Mouse (Mus musculus): ENCODE results near the gene Cftr.
A peak's percentile ranks its signal among the peaks of the same experiment; 100 is the strongest.

Gene Cftr

DNA sequence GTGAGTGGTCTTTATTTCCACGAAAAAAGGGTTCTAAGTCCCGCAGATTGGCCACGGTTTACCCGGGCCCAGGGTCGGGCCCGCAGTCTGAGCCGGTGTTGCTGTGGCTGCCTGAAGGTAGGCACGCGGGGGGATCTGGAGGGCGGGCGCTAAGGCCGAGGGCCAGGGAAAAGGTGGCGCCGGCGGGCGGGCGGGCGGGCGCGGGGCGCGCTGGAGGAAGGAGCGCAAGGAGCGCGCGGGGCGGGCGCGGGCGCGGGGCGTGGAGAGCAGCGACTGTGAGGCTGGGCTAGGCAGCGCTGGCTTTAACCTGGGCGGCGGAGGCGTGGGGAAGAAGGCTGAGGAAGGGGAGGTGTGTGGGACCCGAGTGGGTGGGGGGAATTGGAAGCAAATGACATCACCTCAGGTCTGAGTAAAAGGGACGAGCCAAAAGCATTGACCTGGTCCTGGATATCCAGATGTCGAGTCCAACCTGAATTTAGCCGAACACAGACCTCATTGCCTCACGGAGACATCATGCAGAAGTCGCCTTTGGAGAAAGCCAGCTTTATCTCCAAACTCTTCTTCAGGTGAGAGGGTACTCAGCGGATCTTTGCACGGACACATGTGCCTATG lies at the start of gene Cftr:
Gene Cftr (plus strand): TSS at position 377 of the 612 bp plus-strand sequence.
- peak; percentile 10 for DNase-seq

DNA sequence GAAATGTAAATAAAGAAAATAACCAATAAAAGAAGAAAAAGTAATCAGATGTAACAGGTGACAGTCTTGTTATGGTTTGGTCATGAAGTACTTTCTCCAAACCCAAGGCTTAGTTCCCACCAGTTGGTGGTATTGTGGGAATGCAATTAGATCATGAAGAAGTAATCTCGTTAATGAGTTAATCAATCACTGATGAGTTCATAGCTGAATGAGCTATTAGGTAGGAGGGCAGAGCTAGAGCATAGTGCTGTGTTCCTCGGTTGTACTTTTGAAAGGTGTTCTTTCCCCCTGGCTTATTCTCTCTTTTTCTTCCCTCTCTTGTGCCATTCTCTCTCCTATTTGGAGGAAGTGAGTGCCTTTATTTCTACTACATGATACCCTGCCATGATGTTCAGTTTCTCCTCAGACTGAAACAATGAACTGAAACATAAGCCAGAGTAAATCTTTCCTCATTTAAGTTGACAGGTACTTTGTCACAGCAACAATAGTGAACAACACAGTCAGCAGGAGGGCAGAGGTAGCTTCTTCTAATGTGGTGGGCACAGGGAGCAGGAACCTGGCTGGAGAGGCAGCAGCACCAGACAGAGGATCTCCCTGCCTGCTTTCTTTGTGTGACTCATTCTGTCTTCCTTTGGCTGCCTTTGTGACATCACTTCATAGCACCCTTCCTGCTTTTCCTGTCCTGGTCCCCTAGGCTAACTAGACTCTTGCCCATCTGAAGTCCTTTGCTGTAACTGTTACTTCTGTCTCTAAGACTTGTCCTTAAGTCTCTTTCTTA lies 43.1 kb upstream of the Cftr start:
- no peak for DNase-seq

DNA sequence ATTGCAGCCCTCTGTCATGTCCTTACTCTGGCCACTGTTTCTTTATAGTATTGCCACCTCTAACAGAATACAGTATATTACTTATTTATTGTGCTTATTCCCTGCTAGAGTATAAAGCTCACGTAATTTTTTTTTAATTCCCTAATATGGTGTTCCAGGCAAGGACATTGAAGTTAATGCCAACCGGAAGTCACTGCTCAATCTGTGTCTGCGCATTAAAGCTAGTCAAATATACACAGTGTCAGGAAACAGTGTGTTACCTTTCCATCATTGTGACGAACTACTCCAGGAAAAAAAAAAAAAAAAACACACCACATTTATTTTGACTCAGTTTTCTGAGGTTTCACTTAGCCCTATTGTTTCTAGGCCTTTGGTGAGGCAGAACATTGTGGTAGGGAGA lies 42.4 kb upstream of the Cftr start:
- no peak for DNase-seq

DNA sequence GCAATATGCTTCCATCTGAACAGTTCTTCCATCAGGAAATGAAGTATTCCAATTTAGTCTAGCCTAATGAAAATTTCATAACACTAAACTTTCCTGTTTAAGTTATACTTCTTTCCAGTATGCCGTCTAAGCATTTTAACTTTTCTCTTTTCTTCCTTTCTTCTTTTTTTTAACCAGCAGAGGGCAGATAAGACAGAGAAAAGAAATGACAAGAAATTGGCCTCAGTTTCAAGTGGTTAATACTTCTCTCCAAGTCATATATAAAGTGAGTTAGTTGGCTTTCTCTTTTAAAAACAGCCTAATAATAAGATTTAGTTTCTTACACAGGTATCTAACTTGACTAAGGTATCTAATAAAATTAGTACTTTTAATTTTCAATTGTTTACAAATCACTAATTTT lies 35.2 kb upstream of the Cftr start:
- no peak for DNase-seq

DNA sequence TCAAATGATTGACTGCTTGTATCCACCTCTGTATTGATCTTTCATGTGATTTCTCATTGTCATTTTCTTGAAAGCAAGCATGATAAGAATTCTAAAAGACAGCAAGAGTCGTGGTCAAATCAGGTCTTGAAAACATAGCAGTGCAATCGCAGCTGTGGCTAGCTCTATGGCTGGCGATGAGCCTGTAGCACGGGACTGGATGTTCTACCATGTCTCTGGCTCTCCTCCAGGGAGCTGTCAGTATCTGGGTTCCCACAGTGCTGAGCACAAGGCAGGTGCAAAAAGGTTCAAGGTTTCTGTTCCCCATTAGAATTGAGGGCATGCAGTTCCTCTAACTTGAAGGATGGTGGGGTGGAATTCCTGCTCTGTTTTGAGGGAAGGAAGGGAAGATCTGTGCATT lies 17.5 kb upstream of the Cftr start:
- no peak for DNase-seq

DNA sequence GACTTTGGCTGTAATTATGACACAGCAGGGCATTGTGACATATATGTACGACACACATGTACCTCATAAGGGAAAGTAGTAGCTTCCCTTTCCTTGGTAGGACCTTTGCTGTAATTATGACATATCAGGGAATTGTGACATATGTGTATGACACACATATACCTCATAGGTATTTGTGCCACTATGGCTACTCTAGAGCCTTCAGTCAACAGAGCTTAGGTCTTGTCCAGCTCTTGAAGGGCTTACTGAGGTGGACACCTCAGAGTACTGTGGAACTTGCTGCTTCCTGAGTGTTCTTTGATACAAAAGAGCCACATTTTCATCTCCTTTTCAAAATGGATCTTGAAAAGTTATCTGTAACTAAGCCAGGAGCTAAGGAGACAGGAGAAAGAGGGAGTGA lies 869 bp upstream of the Cftr start:
- no peak for DNase-seq

DNA sequence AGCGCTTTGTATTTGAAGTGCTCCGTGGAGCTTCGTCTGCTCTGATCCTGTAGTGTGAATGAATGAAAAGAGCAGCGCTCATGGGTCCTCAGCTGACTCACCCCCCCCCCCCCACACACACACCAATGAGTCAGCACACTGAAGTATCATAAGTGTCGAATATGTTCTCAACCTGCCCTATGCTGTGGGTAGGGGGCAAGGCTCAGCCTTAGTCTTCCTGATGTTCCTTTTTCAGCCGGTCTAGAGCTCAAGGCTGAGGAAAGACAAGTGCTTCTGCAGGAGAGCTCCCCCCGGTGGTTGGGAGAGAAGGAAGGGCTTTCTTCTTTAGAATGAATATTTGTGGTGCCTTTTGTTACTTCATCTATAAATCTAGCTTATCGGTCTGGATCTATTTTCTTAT lies 1.1 kb downstream of the Cftr start:
- peak; percentile 35 for DNase-seq

DNA sequence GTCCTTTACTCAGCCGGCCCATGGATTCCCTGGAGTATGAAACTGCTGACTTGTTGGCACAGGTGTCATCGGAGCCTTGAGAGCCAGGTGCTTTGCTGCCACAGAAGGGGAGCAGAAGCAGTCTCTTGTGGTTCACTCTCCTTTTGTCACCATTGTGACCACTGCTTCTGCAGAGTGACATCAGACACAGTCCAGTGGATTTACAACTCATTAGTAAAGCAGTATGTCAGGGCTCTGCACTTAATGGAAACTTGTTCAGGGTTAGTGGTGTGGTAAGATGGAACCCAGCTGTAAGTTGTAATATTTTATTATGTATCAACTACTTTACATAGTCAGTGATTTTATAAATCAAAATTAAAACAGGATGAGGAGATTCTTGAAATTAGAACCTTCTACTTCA lies 7.0 kb downstream of the Cftr start:
- no peak for DNase-seq

DNA sequence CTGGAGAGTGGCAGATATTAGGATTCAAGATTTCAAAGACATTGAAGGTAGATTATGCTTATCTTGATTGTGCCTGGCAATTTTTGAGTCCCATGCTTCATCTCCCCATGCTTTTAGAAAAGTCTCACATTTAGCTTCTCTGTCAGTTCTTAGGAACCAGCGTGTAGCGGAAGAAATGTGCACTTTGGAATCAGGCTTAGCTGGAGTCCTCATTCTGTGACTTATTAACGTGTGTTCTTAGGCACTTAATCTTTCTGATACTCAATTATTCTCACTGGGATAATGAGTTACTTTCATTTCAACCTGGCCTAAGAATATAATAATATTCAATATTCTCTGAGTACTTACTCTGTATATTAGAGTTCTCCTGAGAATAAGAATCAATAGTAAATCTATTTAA lies 10.2 kb downstream of the Cftr start:
- DNase-seq: no peak

DNA sequence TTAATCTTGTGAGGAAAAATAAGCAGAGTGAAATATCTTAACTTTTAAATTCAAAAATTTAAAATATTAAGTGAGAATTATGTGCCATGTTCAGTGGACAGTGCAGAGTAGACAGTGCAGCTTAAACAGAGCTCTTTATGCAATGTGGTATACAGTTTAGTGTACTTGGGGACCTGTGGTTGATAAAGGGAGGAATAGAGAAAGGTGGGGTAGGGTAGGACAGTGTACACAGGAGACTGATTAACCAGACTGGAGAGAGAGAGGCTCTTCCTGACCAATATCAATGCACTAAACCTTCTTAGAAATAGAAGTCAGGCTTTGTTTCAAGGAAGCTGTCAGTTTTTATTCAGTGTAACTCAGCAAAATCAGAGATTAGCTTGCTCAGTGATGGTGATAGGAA lies 12.4 kb downstream of the Cftr start:
- DNase-seq: no peak

DNA sequence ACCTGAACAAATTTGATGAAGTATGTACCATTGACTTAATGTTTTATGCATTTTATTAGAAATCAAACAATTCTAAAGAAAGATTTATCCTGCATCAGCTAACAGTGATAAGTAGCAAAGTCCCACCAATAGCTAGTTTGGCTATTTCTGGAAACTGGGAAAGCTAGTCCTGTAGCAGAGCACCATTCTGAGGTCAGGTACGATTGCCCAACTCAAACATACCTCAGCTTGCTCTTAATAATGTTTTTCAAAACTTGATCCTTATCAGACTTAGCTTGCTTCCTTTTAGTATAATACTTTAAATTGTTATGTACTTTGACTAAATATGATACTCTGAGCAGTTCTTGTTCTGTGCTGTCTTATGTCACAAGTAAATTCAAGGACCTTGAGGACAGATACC lies 50.2 kb downstream of the Cftr start:
- DNase-seq: no peak

DNA sequence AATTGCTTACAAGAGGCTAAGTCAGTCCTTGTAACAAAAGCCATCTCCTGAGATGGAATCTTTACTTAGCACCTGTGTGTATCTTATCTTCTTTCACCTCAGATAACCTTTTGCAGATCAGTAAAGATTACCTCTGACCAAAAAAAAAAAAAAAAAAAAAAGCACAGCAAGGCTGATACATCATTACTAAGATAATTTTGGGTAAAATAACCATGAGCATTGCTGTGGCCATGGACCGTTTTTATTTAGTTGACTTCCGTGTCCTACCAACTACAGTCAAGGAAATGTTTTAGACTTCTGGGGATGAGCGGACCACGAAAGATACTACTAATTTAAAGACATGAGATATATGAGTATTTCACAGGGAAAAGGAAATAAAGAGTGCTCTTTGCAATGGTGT lies 52.7 kb downstream of the Cftr start:
- no peak for DNase-seq

DNA sequence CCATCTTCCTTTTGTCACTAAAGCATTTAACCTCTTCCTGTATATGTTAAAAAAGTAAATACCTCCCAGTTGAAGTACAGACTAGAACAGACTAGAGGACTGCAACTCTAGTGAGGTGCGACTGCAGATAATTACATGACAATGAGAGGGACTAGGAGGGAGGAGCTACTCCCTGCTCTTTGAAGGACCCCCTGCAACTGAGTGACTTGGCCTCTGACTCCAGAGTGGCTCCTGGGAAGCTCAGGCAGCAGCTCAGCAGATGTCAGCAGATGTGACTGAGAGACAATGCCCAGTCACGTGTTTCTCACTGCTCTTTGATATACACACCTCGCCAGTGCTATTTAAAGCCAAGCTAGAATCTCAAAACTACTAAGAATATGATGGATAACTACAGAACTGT lies 54.7 kb downstream of the Cftr start:
- no peak for DNase-seq

DNA sequence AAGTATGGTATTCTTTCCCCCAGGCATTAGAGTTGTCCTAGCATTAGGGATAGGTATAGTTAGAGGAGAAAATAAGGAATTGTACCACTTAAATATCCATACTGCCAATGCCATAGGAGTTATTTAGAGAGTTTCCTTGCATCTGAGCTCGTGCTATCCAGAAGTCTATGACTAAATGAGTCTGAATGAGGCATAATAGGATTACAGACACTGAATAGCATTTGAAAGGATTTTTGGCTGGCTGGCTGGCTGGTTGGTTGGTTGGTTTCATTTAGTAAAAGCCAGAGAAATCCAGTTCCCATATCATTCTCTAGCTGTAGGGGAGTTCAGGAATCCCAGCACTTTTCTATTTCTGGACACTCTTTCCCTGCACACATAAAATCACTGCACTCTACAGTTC lies 76.0 kb downstream of the Cftr start:
- no peak for DNase-seq

DNA sequence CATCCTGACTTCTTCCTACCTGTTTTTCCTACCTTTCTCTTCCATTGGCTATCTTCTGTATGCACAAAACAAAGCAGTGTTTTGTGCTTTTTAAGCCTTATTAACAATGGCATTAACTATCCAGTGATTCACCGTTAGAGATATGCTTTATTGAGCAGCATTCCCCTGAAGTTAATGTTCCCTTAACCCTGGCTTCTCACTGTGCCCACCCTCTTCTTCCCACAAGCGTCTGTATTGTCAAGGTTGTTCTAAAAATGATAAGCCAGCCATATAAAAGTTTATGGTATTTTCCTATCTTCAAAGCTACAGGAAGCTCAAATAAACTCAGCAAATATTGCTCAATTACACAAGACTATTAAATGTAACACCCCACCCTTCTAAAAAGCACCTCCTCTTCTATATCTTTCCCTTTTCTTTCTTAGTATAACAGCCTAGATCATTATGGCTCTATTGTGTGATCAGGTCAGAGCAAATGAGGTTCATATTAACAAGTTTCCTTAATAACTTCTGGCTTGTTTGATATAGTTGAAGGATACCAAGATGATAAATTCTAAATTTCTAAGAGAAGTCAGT lies 77.5 kb downstream of the Cftr start:
- no peak for DNase-seq

DNA sequence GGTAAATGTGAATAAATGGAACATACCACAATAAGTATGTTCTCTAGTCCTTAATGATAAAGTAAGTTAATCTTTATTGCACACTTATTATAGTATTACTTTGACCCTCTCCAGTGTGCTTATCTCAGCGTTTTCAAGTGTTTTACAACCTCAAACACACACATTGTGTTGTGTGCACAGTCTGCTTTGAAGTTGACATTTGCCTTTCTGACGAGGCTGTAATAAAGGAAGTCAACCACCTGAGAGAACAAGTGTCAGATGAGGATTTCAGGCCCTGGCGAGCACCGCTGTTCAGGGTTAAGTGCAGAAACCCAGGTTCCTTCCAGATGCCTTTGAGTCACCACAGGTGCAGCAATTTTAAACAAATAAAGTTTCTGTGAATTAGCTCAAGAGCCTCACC lies 78.0 kb downstream of the Cftr start:
- DNase-seq: no peak

DNA sequence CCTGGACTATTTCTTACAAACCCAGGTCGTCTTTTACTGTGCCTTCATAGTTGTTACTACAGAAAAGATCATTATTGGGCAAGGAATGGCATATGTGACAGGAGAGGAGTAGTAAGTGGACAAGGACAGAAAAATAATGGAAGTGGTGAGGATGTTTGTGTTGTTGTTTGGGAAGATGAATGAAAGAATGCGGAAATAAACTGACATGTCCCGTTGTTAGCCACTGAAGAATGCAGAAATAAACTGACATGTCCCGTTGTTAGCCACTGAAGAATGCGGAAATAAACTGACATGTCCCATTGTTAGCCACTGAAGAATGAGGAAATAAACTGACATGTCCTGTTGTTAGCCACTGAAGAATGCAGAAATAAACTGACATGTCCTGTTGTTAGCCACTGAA lies 84.1 kb downstream of the Cftr start:
- no peak for DNase-seq

DNA sequence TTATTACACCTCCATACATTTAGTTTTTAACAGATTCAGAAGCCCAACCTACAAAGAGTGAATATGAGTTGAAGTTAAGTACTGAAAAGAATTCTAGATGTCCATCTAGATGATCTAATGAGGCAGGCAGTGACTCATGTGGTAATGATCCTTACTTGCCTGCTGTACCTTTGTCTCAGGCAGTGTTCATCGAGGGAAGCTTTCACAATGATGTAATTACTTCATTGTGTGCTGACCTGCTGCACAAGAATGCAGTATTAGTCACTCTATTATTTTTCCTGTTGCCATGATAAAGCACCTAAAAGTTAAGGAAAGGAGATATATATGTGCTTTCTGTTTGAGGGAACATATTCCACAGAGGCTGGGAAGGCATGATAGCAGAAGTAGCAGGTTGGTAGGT lies 100.5 kb downstream of the Cftr start:
- no peak for DNase-seq

DNA sequence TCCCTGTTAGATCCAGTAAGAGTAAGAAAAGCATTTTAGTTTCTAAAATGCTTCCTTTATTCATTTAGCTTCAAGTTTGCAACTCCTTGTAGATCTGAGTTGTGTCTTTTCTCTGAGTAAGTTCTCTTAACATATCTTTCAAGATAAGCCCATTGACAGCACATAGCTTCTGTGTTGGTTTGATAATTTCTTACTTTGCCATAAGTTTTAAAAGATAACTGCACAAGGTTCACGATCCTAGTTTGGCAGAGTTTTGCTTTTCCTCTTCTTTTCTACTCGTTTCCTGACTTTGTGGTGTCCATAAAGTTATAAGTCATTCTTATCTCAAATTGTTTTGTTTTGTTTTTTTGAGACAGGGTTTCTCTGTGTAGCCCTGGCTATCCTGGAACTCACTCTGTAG lies 130.3 kb downstream of the Cftr start:
- no peak for DNase-seq

DNA sequence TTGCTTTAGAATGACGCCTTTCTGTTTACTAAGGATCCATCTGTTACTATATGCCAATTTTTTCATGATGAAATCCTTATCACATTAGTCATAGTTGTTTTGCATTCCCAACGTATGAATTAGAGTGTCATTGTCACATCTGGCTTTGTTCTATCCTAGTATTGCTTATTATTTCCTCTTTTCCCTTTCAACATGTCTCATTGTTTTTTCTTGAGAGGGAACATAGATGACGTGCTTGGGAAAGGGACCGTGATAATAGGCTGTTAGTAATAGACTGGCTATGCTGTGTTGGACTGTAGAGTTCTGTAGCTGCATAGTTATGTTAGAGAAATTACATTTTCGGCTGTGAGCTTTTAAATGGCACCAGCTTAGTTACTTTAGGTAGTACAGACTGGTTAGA lies 131.6 kb downstream of the Cftr start:
- no peak for DNase-seq

DNA sequence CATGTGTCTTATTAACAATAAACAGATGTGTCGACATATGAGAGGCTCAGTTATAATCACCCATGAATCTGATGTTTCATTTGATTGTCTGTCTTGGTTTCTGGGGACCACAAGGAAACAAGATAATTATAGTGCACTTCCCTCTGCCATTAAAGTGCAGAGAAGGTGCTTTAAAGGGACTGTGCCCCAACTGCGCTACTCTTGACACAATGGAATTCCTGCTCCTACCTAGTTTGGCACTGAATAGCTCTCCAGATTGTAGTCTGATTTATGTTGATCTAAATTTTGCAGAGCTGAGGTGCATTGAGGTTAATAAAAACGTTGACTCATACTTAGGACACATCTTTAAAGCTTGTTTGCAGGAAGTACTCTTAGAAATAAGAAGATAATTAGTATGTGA lies 132.7 kb downstream of the Cftr start:
- no peak for DNase-seq

DNA sequence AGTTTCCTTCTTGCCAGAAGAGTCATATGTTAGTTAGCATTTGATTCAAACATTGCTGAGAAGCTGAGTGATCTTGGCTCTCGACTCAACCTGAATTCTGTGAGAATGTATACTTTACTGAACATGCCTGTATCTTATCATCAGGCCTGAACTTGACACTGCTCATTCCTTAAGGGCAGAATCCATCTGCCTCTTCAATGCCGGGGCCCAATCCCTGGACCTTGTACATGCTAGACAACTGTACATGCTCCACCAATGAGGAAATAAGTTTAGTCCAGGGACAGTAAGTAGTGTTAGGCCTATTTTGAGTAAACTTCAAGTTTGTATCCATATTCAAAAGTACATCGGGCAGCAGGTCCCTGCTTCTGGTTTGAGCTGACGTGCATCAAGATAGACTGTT lies 134.6 kb downstream of the Cftr start:
- DNase-seq: no peak

DNA sequence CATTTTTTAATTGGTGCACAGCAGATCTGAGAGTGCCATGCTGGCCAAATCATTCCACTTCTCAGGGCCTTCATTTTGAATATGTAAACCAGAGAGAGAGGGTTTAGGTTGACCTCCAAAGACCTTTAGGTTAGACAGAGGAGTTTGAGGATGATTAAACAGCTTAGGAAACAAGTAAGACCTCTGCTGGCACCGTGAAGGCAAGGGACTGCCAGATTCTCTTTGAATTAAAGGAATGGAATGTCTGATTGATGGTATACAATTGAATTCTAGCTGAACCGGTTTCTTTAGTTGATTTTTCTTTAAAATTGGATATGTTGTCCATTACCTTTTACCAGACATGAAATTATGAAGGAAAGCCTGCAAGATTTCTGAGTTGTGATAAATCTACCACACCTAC lies 140.5 kb downstream of the Cftr start:
- no peak for DNase-seq

DNA sequence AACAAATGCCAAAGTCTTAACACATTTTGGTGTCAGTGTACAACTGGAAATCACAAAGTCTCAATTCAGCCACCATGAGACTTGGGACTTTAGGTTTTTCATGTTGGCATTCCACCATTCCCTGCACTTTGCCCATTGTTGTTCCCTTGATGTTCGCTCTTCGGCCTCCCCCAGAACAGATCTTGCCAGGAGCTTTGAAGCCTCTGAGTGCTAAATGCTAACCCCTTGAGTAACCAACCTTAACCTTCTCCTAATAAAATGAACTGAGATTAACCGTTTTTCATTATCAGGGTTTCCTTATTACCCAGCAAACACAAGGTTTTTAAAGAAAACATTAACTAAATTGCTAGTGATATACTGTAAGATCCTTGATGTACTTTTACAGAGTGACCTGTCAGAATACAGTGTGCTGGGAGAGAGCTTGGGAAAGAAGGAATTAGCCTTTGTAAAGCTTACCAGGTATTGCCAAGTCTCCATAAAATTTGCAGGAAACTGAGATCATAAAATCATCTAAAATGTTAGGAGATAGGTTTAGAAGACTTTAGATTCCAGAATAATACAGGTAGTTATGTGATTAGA lies 144.0 kb downstream of the Cftr start:
- DNase-seq: no peak

Data from thymus, postnatal 4 days (tissue).